Mouse (Mus musculus): ENCODE data around the gene Ormdl3. TPM values are rescaled to one million over a fixed set of nuclear protein-coding genes. Genes with fewer than 3 reads are reported as not detected.

Ormdl3 gene
- polyA plus RNA-seq, 1 experiment from 2014 or later: 76.4 TPM

GRCm38 (mm10) chr11:98587684-98588546 is 747 bp upstream of the Ormdl3 start:
- WGBS: 5% methylated on average over 20 of the region's 20 CpGs
- Histone ChIP-seq H3K9ac (peak overlapping the region; percentile 83; the same call in 1 of the 2 replicates), H3K27me3 (0 out of 2 replicates have a peak, but pooled peaks cover 4% of the 10 kb centered on the region), H3K9me3 (replicated peaks) (no peaks in the 10 kb centered on the region), H3K4me3 (replicated peaks) (peak overlapping the region; percentile 84), H3K4me2 (replicated peaks) (peak overlapping the region; percentile 87), H3K4me1 (peaks cover 37% of the 10 kb centered on the region), H3K27ac (replicated peaks) (peak overlapping the region; percentile 91), H3K36me3 (peaks cover 7% of the 10 kb centered on the region)
- ATAC-seq (ENCODE audit: insufficient number of reproducible peaks, low FRiP score, low TSS enrichment, low read depth): peak; percentile 41

- WGBS: 1% methylated on average over 22 of the region's 22 CpGs
Observed at GRCm38 (mm10) chr11:98586087-98586891, 879 bp downstream of the Ormdl3 start.

GRCm38 (mm10) chr11:98584629-98585177 is 2.5 kb downstream of the Ormdl3 start:
- ATAC-seq (ENCODE audit: insufficient number of reproducible peaks, low FRiP score, low TSS enrichment, low read depth): no peak
- Histone ChIP-seq H3K4me1 (peaks cover 37% of the 10 kb centered on the region), H3K36me3 (peaks cover 31% of the 10 kb centered on the region), H3K4me3 (replicated peaks) (no peak overlapping the region), H3K4me2 (replicated peaks) (no peak overlapping the region), H3K9me3 (replicated peaks) (no peaks in the 10 kb centered on the region), H3K9ac (no peak overlapping the region), H3K27ac (replicated peaks) (no peak overlapping the region), H3K27me3 (no peaks in the 10 kb centered on the region)
- WGBS: 87% methylated on average over 6 of the region's 6 CpGs

More at GRCm38 (mm10) chr11:98586087-98586891, 879 bp downstream of the Ormdl3 start:
- peaks cover 23% of the 10 kb centered on the region for H3K36me3 ChIP-seq
- peak overlapping the region; percentile 91 for H3K27ac ChIP-seq (replicated peaks)
- peak overlapping the region; percentile 87 for H3K4me2 ChIP-seq (replicated peaks)
- peak; percentile 25 for ATAC-seq (ENCODE audit: insufficient number of reproducible peaks, low FRiP score, low TSS enrichment, low read depth)
- peak overlapping the region; percentile 84 for H3K4me3 ChIP-seq (replicated peaks)
- H3K9me3 ChIP-seq (replicated peaks): no peaks in the 10 kb centered on the region
- peaks cover 37% of the 10 kb centered on the region for H3K4me1 ChIP-seq
- H3K27me3 ChIP-seq: no peaks in the 10 kb centered on the region
- peak overlapping the region; percentile 83 for H3K9ac ChIP-seq

- Histone ChIP-seq H3K27me3 (no peaks in the 10 kb centered on the region), H3K9me3 (replicated peaks) (no peaks in the 10 kb centered on the region), H3K27ac (replicated peaks) (no peak overlapping the region), H3K4me3 (replicated peaks) (no peak overlapping the region), H3K4me2 (replicated peaks) (no peak overlapping the region), H3K36me3 (peaks cover 31% of the 10 kb centered on the region), H3K4me1 (peaks cover 37% of the 10 kb centered on the region), H3K9ac (no peak overlapping the region)
- ATAC-seq (ENCODE audit: insufficient number of reproducible peaks, low FRiP score, low TSS enrichment, low read depth): no peak
- WGBS: 61% methylated on average over 1 of the region's 1 CpGs
Observed at GRCm38 (mm10) chr11:98584146-98584545, 3.0 kb downstream of the Ormdl3 start.

- H3K4me2 ChIP-seq (replicated peaks): no peak overlapping the region
- no peak overlapping the region for H3K4me3 ChIP-seq (replicated peaks)
- ATAC-seq (ENCODE audit: insufficient number of reproducible peaks, low FRiP score, low TSS enrichment, low read depth): no peak
Observed at GRCm38 (mm10) chr11:98583571-98583970, 3.6 kb downstream of the Ormdl3 start.

GRCm38 (mm10) chr11:98583265-98583552 is 4.0 kb downstream of the Ormdl3 start:
- Histone ChIP-seq H3K36me3 (peaks cover 31% of the 10 kb centered on the region), H3K4me2 (replicated peaks) (no peak overlapping the region), H3K27me3 (no peaks in the 10 kb centered on the region), H3K9me3 (replicated peaks) (no peaks in the 10 kb centered on the region), H3K27ac (replicated peaks) (no peak overlapping the region), H3K4me1 (peaks cover 33% of the 10 kb centered on the region), H3K9ac (no peak overlapping the region), H3K4me3 (replicated peaks) (no peak overlapping the region)
- WGBS: 95% methylated on average over 3 of the region's 3 CpGs
- ATAC-seq (ENCODE audit: insufficient number of reproducible peaks, low FRiP score, low TSS enrichment, low read depth): no peak

More at GRCm38 (mm10) chr11:98583571-98583970, 3.6 kb downstream of the Ormdl3 start:
- Histone ChIP-seq H3K9me3 (replicated peaks) (no peaks in the 10 kb centered on the region), H3K27me3 (no peaks in the 10 kb centered on the region), H3K27ac (replicated peaks) (no peak overlapping the region), H3K9ac (no peak overlapping the region), H3K4me1 (peaks cover 36% of the 10 kb centered on the region), H3K36me3 (peaks cover 31% of the 10 kb centered on the region)
- 23% methylated on average over 3 of the region's 3 CpGs for WGBS

GRCm38 (mm10) chr11:98582551-98583264 is 4.5 kb downstream of the Ormdl3 start:
- Histone ChIP-seq H3K9me3 (replicated peaks) (no peaks in the 10 kb centered on the region), H3K9ac (no peak overlapping the region), H3K4me3 (replicated peaks) (no peak overlapping the region), H3K27ac (replicated peaks) (no peak overlapping the region), H3K4me2 (replicated peaks) (no peak overlapping the region), H3K4me1 (peaks cover 28% of the 10 kb centered on the region), H3K36me3 (peaks cover 31% of the 10 kb centered on the region), H3K27me3 (no peaks in the 10 kb centered on the region)
- 90% methylated on average over 12 of the region's 12 CpGs for WGBS
- ATAC-seq (ENCODE audit: insufficient number of reproducible peaks, low FRiP score, low TSS enrichment, low read depth): no peak

- 78% methylated on average over 8 of the region's 8 CpGs for WGBS
- no peak overlapping the region for H3K4me2 ChIP-seq (replicated peaks)
Observed at GRCm38 (mm10) chr11:98582030-98582388, 5.2 kb downstream of the Ormdl3 start.

GRCm38 (mm10) chr11:98581286-98582029 is 5.7 kb downstream of the Ormdl3 start:
- Histone ChIP-seq H3K36me3 (peaks cover 31% of the 10 kb centered on the region), H3K4me1 (peaks cover 22% of the 10 kb centered on the region), H3K27ac (replicated peaks) (no peak overlapping the region), H3K4me2 (replicated peaks) (no peak overlapping the region), H3K4me3 (replicated peaks) (no peak overlapping the region), H3K9ac (no peak overlapping the region), H3K27me3 (no peaks in the 10 kb centered on the region), H3K9me3 (replicated peaks) (no peaks in the 10 kb centered on the region)
- 75% methylated on average over 17 of the region's 17 CpGs for WGBS
- no peak for ATAC-seq (ENCODE audit: insufficient number of reproducible peaks, low FRiP score, low TSS enrichment, low read depth)

More at GRCm38 (mm10) chr11:98582030-98582388, 5.2 kb downstream of the Ormdl3 start:
- no peaks in the 10 kb centered on the region for H3K9me3 ChIP-seq (replicated peaks)
- no peak overlapping the region for H3K27ac ChIP-seq (replicated peaks)
- H3K9ac ChIP-seq: no peak overlapping the region
- H3K4me3 ChIP-seq (replicated peaks): no peak overlapping the region
- ATAC-seq (ENCODE audit: insufficient number of reproducible peaks, low FRiP score, low TSS enrichment, low read depth): no peak
- H3K27me3 ChIP-seq: no peaks in the 10 kb centered on the region
- peaks cover 22% of the 10 kb centered on the region for H3K4me1 ChIP-seq
- peaks cover 31% of the 10 kb centered on the region for H3K36me3 ChIP-seq

- Histone ChIP-seq H3K4me2 (replicated peaks) (no peak overlapping the region), H3K27ac (replicated peaks) (no peak overlapping the region), H3K4me1 (peaks cover 13% of the 10 kb centered on the region), H3K36me3 (peaks cover 31% of the 10 kb centered on the region), H3K9ac (no peak overlapping the region), H3K4me3 (replicated peaks) (no peak overlapping the region), H3K27me3 (no peaks in the 10 kb centered on the region), H3K9me3 (replicated peaks) (no peaks in the 10 kb centered on the region)
- no peak for ATAC-seq (ENCODE audit: insufficient number of reproducible peaks, low FRiP score, low TSS enrichment, low read depth)
- 81% methylated on average over 16 of the region's 16 CpGs for WGBS
Observed at GRCm38 (mm10) chr11:98580301-98581121, 6.7 kb downstream of the Ormdl3 start.
